Mouse (Mus musculus): ENCODE measurements around the gene Ankrd33. TPM values are rescaled to one million over a fixed set of nuclear protein-coding genes. Genes with fewer than 3 reads are reported as not detected.
A peak's percentile ranks its signal among the peaks of the same experiment; 100 is the strongest.

Gene Ankrd33
- polyA plus RNA-seq, 1 experiment from 2014 or later: not detected

DNA sequence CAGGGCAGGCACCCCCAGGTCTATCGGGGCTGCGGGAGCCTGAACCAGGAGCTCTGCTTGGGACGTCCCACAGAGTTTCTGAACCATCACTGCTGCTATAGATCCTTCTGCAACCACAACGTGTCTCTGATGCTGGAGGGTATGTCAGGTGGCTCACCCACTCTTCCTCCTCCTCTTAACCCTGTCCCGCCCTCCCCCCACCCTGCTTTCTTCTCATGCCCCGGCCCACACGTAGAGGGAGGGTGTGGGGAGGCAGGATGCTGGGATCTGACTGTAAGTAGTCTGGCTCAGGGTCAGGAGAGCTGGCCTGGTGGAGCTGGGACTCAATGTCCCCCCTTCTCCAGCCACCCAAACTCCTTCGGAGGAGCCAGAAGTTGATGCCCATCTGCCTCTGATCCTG lies 19.9 kb downstream of the Ankrd33 start:
- Histone ChIP-seq H3K9me3 (replicated peaks; ENCODE audit: low read length) (no peaks in the 10 kb centered on the region), H3K4me2 (ENCODE audit: low read length) (peak overlapping the region; percentile 28), H3K27ac (no peak overlapping the region), H3K4me3 (replicated peaks; ENCODE audit: low read depth, low read length) (0 out of 2 replicates have a peak overlapping the region, but pooled peaks have one; percentile 2), H3K27me3 (ENCODE audit: insufficient read depth, low read length) (no peaks in the 10 kb centered on the region), H3K9ac (ENCODE audit: low read depth, low read length) (no peak overlapping the region), H3K36me3 (ENCODE audit: insufficient read depth, low read length) (0 out of 2 replicates have a peak, but pooled peaks cover 3% of the 10 kb centered on the region), H3K4me1 (replicated peaks; ENCODE audit: insufficient read depth, low read length) (peaks cover 40% of the 10 kb centered on the region)
- ATAC-seq (replicated peaks; ENCODE audit: low FRiP score, low read depth): no peak
- TF ChIP-seq CTCF (IDR thresholded peaks at IDR 0.05; ENCODE audit: low read depth): no peak
- no peak for DNase-seq (ENCODE audit: low spot score)
- WGBS: 69% methylated on average over 8 of the region's 8 CpGs

DNA sequence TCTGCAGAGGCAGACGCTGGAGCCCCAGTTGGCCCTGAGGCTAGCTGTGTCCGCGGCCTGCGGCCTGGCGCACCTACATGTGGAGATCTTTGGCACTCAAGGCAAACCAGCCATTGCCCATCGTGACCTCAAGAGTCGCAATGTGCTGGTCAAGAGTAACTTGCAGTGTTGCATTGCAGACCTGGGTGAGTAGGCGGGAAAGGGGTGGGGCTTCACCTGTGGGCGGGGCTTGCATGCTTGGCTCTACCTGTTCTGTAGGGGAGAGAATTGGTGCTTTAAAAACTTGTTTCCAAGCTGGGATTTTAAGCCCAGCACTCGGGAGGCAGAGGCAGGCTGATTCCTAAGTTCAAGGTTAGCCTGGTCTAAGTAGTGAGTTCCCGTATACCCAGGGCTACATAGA lies 21.9 kb downstream of the Ankrd33 start:
- no peaks in the 10 kb centered on the region for H3K27me3 ChIP-seq (ENCODE audit: insufficient read depth, low read length)
- ATAC-seq (replicated peaks; ENCODE audit: low FRiP score, low read depth) (no peak), DNase-seq (ENCODE audit: low spot score) (no peak)
- H3K27ac ChIP-seq: no peak overlapping the region
- H3K9me3 ChIP-seq (replicated peaks; ENCODE audit: low read length): no peaks in the 10 kb centered on the region
- 86% methylated on average over 11 of the region's 11 CpGs for WGBS
- no peak overlapping the region for H3K9ac ChIP-seq (ENCODE audit: low read depth, low read length)
- H3K36me3 ChIP-seq (ENCODE audit: insufficient read depth, low read length): 0 out of 2 replicates have a peak, but pooled peaks cover 3% of the 10 kb centered on the region
- TF ChIP-seq CTCF (IDR thresholded peaks at IDR 0.05; ENCODE audit: low read depth): no peak
- no peak overlapping the region for H3K4me2 ChIP-seq (ENCODE audit: low read length)
- no peak overlapping the region for H3K4me3 ChIP-seq (replicated peaks; ENCODE audit: low read depth, low read length)
- H3K4me1 ChIP-seq (replicated peaks; ENCODE audit: insufficient read depth, low read length): peaks cover 28% of the 10 kb centered on the region

DNA sequence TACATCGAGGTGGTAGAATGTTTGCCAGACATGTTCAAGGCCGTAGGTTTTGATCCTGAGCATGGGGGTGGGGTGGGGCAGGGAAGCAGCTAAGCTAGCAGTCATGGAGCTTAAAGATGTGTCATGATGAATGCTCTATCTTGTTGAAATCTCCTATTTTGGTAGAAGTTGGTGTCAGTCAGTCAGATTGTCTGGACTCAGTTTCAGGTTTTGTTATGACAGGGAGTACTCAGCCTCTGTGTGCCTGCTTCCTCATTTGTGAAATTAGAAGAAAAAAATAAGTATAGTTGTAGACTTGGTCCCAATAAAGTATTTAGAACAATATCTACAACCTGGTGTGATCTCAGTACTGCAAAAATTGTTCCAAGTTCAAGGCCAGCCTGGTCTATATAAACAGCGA lies 23.1 kb downstream of the Ankrd33 start:
- TF ChIP-seq CTCF (IDR thresholded peaks at IDR 0.05; ENCODE audit: low read depth): no peak
- H3K36me3 ChIP-seq (ENCODE audit: insufficient read depth, low read length): 0 out of 2 replicates have a peak, but pooled peaks cover 3% of the 10 kb centered on the region
- no peaks in the 10 kb centered on the region for H3K9me3 ChIP-seq (replicated peaks; ENCODE audit: low read length)
- H3K9ac ChIP-seq (ENCODE audit: low read depth, low read length): no peak overlapping the region
- no peak overlapping the region for H3K4me3 ChIP-seq (replicated peaks; ENCODE audit: low read depth, low read length)
- peaks cover 33% of the 10 kb centered on the region for H3K4me1 ChIP-seq (replicated peaks; ENCODE audit: insufficient read depth, low read length)
- no peak for DNase-seq (ENCODE audit: low spot score)
- no peak overlapping the region for H3K27ac ChIP-seq
- WGBS: 80% methylated on average over 3 of the region's 3 CpGs
- H3K4me2 ChIP-seq (ENCODE audit: low read length): no peak overlapping the region
- no peaks in the 10 kb centered on the region for H3K27me3 ChIP-seq (ENCODE audit: insufficient read depth, low read length)
- no peak for ATAC-seq (replicated peaks; ENCODE audit: low FRiP score, low read depth)

DNA sequence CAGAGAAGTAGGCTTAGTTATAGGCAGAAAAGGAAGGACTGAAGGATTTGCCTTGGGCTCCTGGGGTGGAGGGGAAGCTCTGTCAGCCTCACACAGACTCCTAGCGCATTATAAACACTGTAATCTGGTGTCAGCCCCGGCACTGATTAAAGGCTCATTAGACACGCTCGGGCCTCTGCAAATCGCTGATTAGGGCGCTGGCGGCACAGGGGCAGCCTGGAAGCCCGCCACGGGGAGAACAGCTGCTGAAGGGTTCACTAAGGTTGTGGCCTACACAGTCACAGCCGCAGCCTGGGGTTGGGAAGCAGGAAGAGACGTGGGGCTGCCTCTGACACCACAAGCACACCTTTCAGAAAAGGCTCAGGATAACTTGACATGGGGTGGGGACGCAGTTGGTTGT lies 24.3 kb downstream of the Ankrd33 start:
- Histone ChIP-seq H3K9ac (ENCODE audit: low read depth, low read length) (no peak overlapping the region), H3K4me1 (replicated peaks; ENCODE audit: insufficient read depth, low read length) (peaks cover 34% of the 10 kb centered on the region), H3K36me3 (ENCODE audit: insufficient read depth, low read length) (0 out of 2 replicates have a peak, but pooled peaks cover 3% of the 10 kb centered on the region), H3K4me3 (replicated peaks; ENCODE audit: low read depth, low read length) (no peak overlapping the region), H3K27me3 (ENCODE audit: insufficient read depth, low read length) (no peaks in the 10 kb centered on the region), H3K4me2 (ENCODE audit: low read length) (no peak overlapping the region), H3K27ac (peak overlapping the region; percentile 52), H3K9me3 (replicated peaks; ENCODE audit: low read length) (no peaks in the 10 kb centered on the region)
- ATAC-seq (replicated peaks; ENCODE audit: low FRiP score, low read depth): no peak
- TF ChIP-seq CTCF (IDR thresholded peaks at IDR 0.05; ENCODE audit: low read depth): no peak
- 24% methylated on average over 12 of the region's 12 CpGs for WGBS
- no peak for DNase-seq (ENCODE audit: low spot score)

DNA sequence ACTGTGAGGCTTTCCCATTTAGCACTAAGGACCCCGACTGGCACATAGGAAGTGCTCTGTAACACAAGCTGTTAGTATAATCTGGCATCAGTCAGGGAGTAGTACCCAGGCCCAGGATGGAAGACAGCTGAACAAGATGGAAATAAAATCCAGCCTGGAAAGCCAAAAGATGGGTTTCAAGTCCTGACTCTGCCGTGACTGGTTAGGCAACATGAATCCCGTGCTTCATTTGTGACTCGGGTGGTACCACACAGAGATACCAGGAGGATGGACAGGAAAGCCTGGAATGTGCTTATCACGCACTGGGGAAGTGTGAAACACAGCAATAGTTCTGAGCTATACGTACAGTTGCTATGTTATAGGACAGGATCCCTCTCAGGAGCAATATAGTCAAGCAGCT lies 25.0 kb downstream of the Ankrd33 start:
- H3K27me3 ChIP-seq (ENCODE audit: insufficient read depth, low read length): no peaks in the 10 kb centered on the region
- peaks cover 40% of the 10 kb centered on the region for H3K4me1 ChIP-seq (replicated peaks; ENCODE audit: insufficient read depth, low read length)
- peak overlapping the region; percentile 13; the same call in 1 of the 2 replicates for H3K4me2 ChIP-seq (ENCODE audit: low read length)
- peak overlapping the region; percentile 54; the same call in 1 of the 2 replicates for H3K27ac ChIP-seq
- H3K9ac ChIP-seq (ENCODE audit: low read depth, low read length): no peak overlapping the region
- no peaks in the 10 kb centered on the region for H3K9me3 ChIP-seq (replicated peaks; ENCODE audit: low read length)
- H3K36me3 ChIP-seq (ENCODE audit: insufficient read depth, low read length): 0 out of 2 replicates have a peak, but pooled peaks cover 3% of the 10 kb centered on the region
- WGBS: 47% methylated on average over 6 of the region's 6 CpGs
- TF ChIP-seq CTCF (IDR thresholded peaks at IDR 0.05; ENCODE audit: low read depth): no peak
- ATAC-seq (replicated peaks; ENCODE audit: low FRiP score, low read depth): no peak
- DNase-seq (ENCODE audit: low spot score): no peak
- H3K4me3 ChIP-seq (replicated peaks; ENCODE audit: low read depth, low read length): no peak overlapping the region

DNA sequence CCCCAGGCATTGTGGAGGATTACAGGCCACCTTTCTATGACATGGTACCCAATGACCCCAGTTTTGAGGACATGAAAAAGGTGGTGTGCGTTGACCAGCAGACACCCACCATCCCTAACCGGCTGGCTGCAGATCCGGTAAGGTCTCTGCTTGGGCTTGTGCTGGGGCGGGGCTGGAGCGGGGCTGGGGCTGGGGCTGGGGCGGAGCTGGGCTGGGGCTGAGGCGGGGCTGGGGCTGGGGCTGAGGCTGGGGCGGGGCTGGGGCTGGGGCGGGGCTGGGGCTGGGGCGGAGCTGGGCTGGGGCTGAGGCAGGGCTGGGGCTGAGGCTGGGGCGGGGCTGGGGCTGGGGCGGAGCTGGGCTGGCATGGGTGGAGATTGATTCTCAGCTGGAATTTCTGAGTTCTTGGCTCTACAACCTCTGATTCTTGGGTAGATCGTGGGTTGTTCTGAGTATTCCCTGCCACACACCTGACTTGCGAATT lies 25.5 kb downstream of the Ankrd33 start:
- Histone ChIP-seq H3K9ac (ENCODE audit: low read depth, low read length) (no peak overlapping the region), H3K4me3 (replicated peaks; ENCODE audit: low read depth, low read length) (no peak overlapping the region), H3K4me1 (replicated peaks; ENCODE audit: insufficient read depth, low read length) (peaks cover 45% of the 10 kb centered on the region), H3K27ac (peak overlapping the region; percentile 54; the same call in 1 of the 2 replicates), H3K36me3 (ENCODE audit: insufficient read depth, low read length) (0 out of 2 replicates have a peak, but pooled peaks cover 2% of the 10 kb centered on the region), H3K27me3 (ENCODE audit: insufficient read depth, low read length) (no peaks in the 10 kb centered on the region), H3K4me2 (ENCODE audit: low read length) (peak overlapping the region; percentile 13; the same call in 1 of the 2 replicates), H3K9me3 (replicated peaks; ENCODE audit: low read length) (no peaks in the 10 kb centered on the region)
- DNase-seq (ENCODE audit: low spot score) (peak; percentile 73), ATAC-seq (replicated peaks; ENCODE audit: low FRiP score, low read depth) (peak; percentile 67)
- WGBS: 3% methylated on average over 14 of the region's 14 CpGs
- TF ChIP-seq CTCF (IDR thresholded peaks at IDR 0.05; ENCODE audit: low read depth): no peak

DNA sequence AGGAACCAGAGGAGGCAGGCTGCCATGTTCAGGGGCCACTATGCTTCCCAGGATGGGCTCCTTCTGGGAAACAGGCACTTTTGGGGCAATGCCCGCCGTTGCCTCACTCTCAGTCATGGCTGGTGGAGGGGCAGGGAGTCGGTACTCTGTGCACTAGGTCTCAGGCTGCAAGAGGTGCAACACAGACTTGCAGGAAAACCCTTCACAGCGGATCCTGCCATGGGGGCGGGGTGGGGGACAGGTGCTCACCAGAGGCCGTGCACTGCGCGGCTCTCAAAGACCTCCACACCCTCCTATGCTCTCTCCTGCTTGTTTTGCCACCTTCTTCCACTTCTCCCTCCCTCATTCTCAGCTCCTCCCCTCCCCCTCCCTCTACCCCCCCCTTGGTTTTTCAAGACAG lies 27.1 kb downstream of the Ankrd33 start:
- H3K27ac ChIP-seq: no peak overlapping the region
- H3K9ac ChIP-seq (ENCODE audit: low read depth, low read length): no peak overlapping the region
- no peak for DNase-seq (ENCODE audit: low spot score)
- H3K4me1 ChIP-seq (replicated peaks; ENCODE audit: insufficient read depth, low read length): peaks cover 47% of the 10 kb centered on the region
- ATAC-seq (replicated peaks; ENCODE audit: low FRiP score, low read depth): no peak
- WGBS: 56% methylated on average over 8 of the region's 8 CpGs
- no peak overlapping the region for H3K4me3 ChIP-seq (replicated peaks; ENCODE audit: low read depth, low read length)
- no peaks in the 10 kb centered on the region for H3K36me3 ChIP-seq (ENCODE audit: insufficient read depth, low read length)
- H3K9me3 ChIP-seq (replicated peaks; ENCODE audit: low read length): no peaks in the 10 kb centered on the region
- TF ChIP-seq CTCF (IDR thresholded peaks at IDR 0.05; ENCODE audit: low read depth): no peak
- H3K27me3 ChIP-seq (ENCODE audit: insufficient read depth, low read length): no peaks in the 10 kb centered on the region
- H3K4me2 ChIP-seq (ENCODE audit: low read length): no peak overlapping the region

Data from kidney, postnatal 0 days (tissue).